ENCODE assay signal across 9 mouse cellular contexts in genomic region chr8:94836456-94837240, GRCm38 (mm10). TPM values are rescaled to one million over a fixed set of nuclear protein-coding genes. Genes with fewer than 3 reads are reported as not detected.
DNase-seq lines count a peak whose midpoint lies in the region; ATAC-seq and TF ChIP-seq lines count a peak whose summit lies in the region.
"Had no signal": no experiment of that assay in that cellular context is flagged by ENCODE, and none has a peak within 500 bp of the region (broad histone marks: within the 10 kb centered on the region; RNA-seq: fewer than 3 reads in every experiment).

No protein-coding gene starts in this region.

- peak overlapping the region; percentile 77 to 95; a peak in 3 of 4 replicates for H3K4me3 ChIP-seq in ES-E14 (ENCODE audit: insufficient read depth in 1 of 2, low read depth in 1 of 2, low read length in 2 of 2, poor library complexity in 1 of 2, severe bottlenecking in 1 of 2)
- H3K4me3 ChIP-seq in hindbrain, embryonic 11.5 days (ENCODE audit: low read depth, low read length), result 0 out of 2 replicates have a peak overlapping the region, but pooled peaks have one; percentile 10
- peak overlapping the region; percentile 82 for H3K4me3 ChIP-seq in midbrain, embryonic 10.5 days

- 68% methylated on average over 11 of the region's 11 CpGs for WGBS in hindbrain, embryonic 11.5 days
- WGBS in midbrain, embryonic 10.5 days, result 68% methylated on average over 11 of the region's 11 CpGs

- intact Hi-C loops in heart, postnatal 25 days (cut with DNase I), result no loop called here

- peaks cover 2 to 7% of the 10 kb centered on the region in 2 experiments; a peak in 2 of 4 replicates for H3K4me1 ChIP-seq in ES-E14 (ENCODE audit: control insufficient read depth in 2 of 2, insufficient read depth in 2 of 2, low read length in 2 of 2, poor library complexity in 1 of 2)
- no peaks in the 10 kb centered on the region for H3K4me1 ChIP-seq in hindbrain, embryonic 11.5 days (replicated peaks; ENCODE audit: control insufficient read depth, insufficient read depth, low read length)
- H3K4me1 ChIP-seq in midbrain, embryonic 10.5 days, result peaks cover 21% of the 10 kb centered on the region

- no peaks in the 10 kb centered on the region for H3K27me3 ChIP-seq in hindbrain, embryonic 11.5 days (ENCODE audit: control insufficient read depth, insufficient read depth, low read length)
- no peaks in the 10 kb centered on the region for H3K27me3 ChIP-seq in midbrain, embryonic 10.5 days (ENCODE audit: low read depth, poor library complexity, severe bottlenecking)

- no peaks in the 10 kb centered on the region for H3K9me3 ChIP-seq in ES-E14 (ENCODE audit: control insufficient read depth, insufficient read depth, low read depth, low read length)
- H3K9me3 ChIP-seq in hindbrain, embryonic 11.5 days (ENCODE audit: control insufficient read depth, low read length), result no peaks in the 10 kb centered on the region
- no peaks in the 10 kb centered on the region for H3K9me3 ChIP-seq in midbrain, embryonic 10.5 days (replicated peaks)

- ATAC-seq in hindbrain, embryonic 11.5 days (ENCODE audit: low FRiP score), result no peak
- ATAC-seq: CD4-positive, CD25-positive, alpha-beta regulatory T cell, adult 4 months had no signal

- peak overlapping the region; percentile 41; the same call in 1 of the 2 replicates for H3K9ac ChIP-seq in ES-E14 (ENCODE audit: insufficient read depth, low read depth, low read length, poor library complexity, severe bottlenecking)
- H3K9ac ChIP-seq in hindbrain, embryonic 11.5 days (ENCODE audit: low read depth, low read length), result peak overlapping the region; percentile 2; the same call in 1 of the 2 replicates

- H3K36me3 ChIP-seq in ES-E14 (ENCODE audit: control insufficient read depth, insufficient read depth, low read length, poor library complexity, severe bottlenecking), result peaks cover 9% of the 10 kb centered on the region
- H3K36me3 ChIP-seq in hindbrain, embryonic 11.5 days (ENCODE audit: control insufficient read depth, insufficient read depth, low read length), result 0 out of 2 replicates have a peak, but pooled peaks cover 1% of the 10 kb centered on the region
- H3K36me3 ChIP-seq in midbrain, embryonic 10.5 days, result peaks cover 12% of the 10 kb centered on the region

- no peak overlapping the region for H3K27ac ChIP-seq in ES-E14 (ENCODE audit: insufficient read depth, low read depth, low read length, poor library complexity, severe bottlenecking)
- no peak overlapping the region for H3K27ac ChIP-seq in hindbrain, embryonic 11.5 days (ENCODE audit: low read depth, low read length)
- H3K27ac ChIP-seq in midbrain, embryonic 10.5 days (replicated peaks), result no peak overlapping the region

- in situ Hi-C loops in ES-E14 (cut with MboI; ENCODE audit: low sequenced_read_pairs in 2 of 2, unreplicated experiment in 2 of 2), result no loop called here

- DNase-seq in heart, adult 11 months, result peak; percentile 89
- no peak for DNase-seq in heart, postnatal 25 days (ENCODE audit: low spot score)
- DNase-seq in ES-E14 (ENCODE audit: low read depth, low spot score), result no peak
- no peak for DNase-seq in hindbrain, embryonic 11.5 days (ENCODE audit: low spot score)
- DNase-seq in midbrain, embryonic 10.5 days (ENCODE audit: low spot score), result no peak
- no peak for DNase-seq in spleen, postnatal 10 days (ENCODE audit: low spot score in 2 of 2)
- no peak for DNase-seq in right cerebral cortex, postnatal 10 days (ENCODE audit: low spot score in 2 of 2)
- DNase-seq in retina, postnatal 1 day, result no peak

- H3K4me2 ChIP-seq in hindbrain, embryonic 11.5 days (replicated peaks; ENCODE audit: low read depth, low read length), result peak overlapping the region; percentile 81; the same call in 1 of the 2 replicates

TF ChIP-seq in ES-E14, 5 proteins besides CTCF, POLR2A, EP300 and RAD21:
- TF ChIP-seq HCFC1 (IDR thresholded peaks at IDR 0.05; ENCODE audit: borderline replicate concordance, insufficient read depth, low read length), result no peak
- no peak for TF ChIP-seq MAFK (IDR thresholded peaks at IDR 0.05; ENCODE audit: insufficient read depth, low read depth, low read length)
- TF ChIP-seq ZNF384 (IDR thresholded peaks at IDR 0.05; ENCODE audit: low read depth, low read length), result no peak
- no peak for TF ChIP-seq ZC3H11A (IDR thresholded peaks at IDR 0.05; ENCODE audit: borderline replicate concordance, low read depth, low read length)
- no peak for TF ChIP-seq CHD2 (IDR thresholded peaks at IDR 0.05; ENCODE audit: low read depth, low read length)
TF ChIP-seq in ES-E14: peak in this region for 0.

RNA-seq across cellular contexts. Expression of gene Coq9, which starts 1.5 kb away (rescaled TPM):
- 100 to 1,000 TPM; 542 TPM for total RNA-seq in heart, postnatal 25 days (2021)
- total RNA-seq in ES-E14 (2012; rRNA removed), result 42.9 and 47.1 TPM in 2 replicates
- polyA plus RNA-seq in hindbrain, embryonic 11.5 days (2014; fragmentation: Nextera tagmentation; extraction: Ambion mirVana), result 52.3 and 55.0 TPM in 2 replicates
- 50.4 and 52.6 TPM in 2 replicates for polyA plus RNA-seq in midbrain, embryonic 10.5 days (2016; fragmentation: Nextera tagmentation; extraction: Ambion mirVana)

RNA-seq across cellular contexts. Expression of gene Ciapin1, which starts 1.5 kb away (rescaled TPM):
- total RNA-seq in heart, postnatal 25 days (2021), result 10 to 100 TPM; 73.7 to 80.1 TPM
- total RNA-seq in ES-E14 (2012; rRNA removed), result 98.5 and 134 TPM in 2 replicates
- polyA plus RNA-seq in hindbrain, embryonic 11.5 days (2014; fragmentation: Nextera tagmentation; extraction: Ambion mirVana), result 124 and 145 TPM in 2 replicates
- polyA plus RNA-seq in midbrain, embryonic 10.5 days (2016; fragmentation: Nextera tagmentation; extraction: Ambion mirVana), result 185 and 201 TPM in 2 replicates

RNA-seq across cellular contexts. Expression of gene Polr2c, which starts 20.6 kb away (rescaled TPM):
- 10 to 100 TPM; 57.5 to 64.3 TPM for total RNA-seq in heart, postnatal 25 days (2021)
- total RNA-seq in ES-E14 (2012; rRNA removed), result 88.7 and 119 TPM in 2 replicates
- 159 and 165 TPM in 2 replicates for polyA plus RNA-seq in hindbrain, embryonic 11.5 days (2014; fragmentation: Nextera tagmentation; extraction: Ambion mirVana)
- 163 and 176 TPM in 2 replicates for polyA plus RNA-seq in midbrain, embryonic 10.5 days (2016; fragmentation: Nextera tagmentation; extraction: Ambion mirVana)

RNA-seq across cellular contexts. Expression of gene Ccl17, which starts 26.4 kb away (rescaled TPM):
- not detected for total RNA-seq in heart, postnatal 25 days (2021)
- total RNA-seq in ES-E14 (2012; rRNA removed), result 1.3 and 5.1 TPM in 2 replicates
- not detected in 2 replicates for polyA plus RNA-seq in hindbrain, embryonic 11.5 days (2014; fragmentation: Nextera tagmentation; extraction: Ambion mirVana)
- polyA plus RNA-seq in midbrain, embryonic 10.5 days (2016; fragmentation: Nextera tagmentation; extraction: Ambion mirVana), result not detected in 2 replicates
- polyA plus RNA-seq: CD4-positive, CD25-positive, alpha-beta regulatory T cell, adult 4 months had no signal

RNA-seq across cellular contexts. Expression of gene Dok4, which starts 39.5 kb away (rescaled TPM):
- total RNA-seq in heart, postnatal 25 days (2021), result 10 to 100 TPM; 17.5 to 21.4 TPM
- 4.3 and 4.9 TPM in 2 replicates for total RNA-seq in ES-E14 (2012; rRNA removed)
- 13.5 and 14.7 TPM in 2 replicates for polyA plus RNA-seq in hindbrain, embryonic 11.5 days (2014; fragmentation: Nextera tagmentation; extraction: Ambion mirVana)
- polyA plus RNA-seq in midbrain, embryonic 10.5 days (2016; fragmentation: Nextera tagmentation; extraction: Ambion mirVana), result 11.3 and 14.5 TPM in 2 replicates

Comparison
In these comparisons a context has a peak if more than half of its experiments do, and no peak if none do; other contexts are left out.
1. H3K4me3 ChIP-seq: peak in every context shown above with its lines; median percentile 86 in ES-E14; 82 in midbrain, embryonic 10.5 days; 10 in hindbrain, embryonic 11.5 days.
2. RNA of gene Coq9, which starts 1.5 kb away (total RNA-seq): 542 TPM in heart, postnatal 25 days; 42.9 to 47.1 TPM in ES-E14; every median in the first group is over 10 times any median in the second.